Mouse (Mus musculus): ENCODE data around the gene Olfr924.
"Not testable (repeated sequence)": the region's sequence is repeated elsewhere in the genome, so short reads cannot be mapped to it uniquely, and the experiment has no call there.

The Olfr924 gene

DNA sequence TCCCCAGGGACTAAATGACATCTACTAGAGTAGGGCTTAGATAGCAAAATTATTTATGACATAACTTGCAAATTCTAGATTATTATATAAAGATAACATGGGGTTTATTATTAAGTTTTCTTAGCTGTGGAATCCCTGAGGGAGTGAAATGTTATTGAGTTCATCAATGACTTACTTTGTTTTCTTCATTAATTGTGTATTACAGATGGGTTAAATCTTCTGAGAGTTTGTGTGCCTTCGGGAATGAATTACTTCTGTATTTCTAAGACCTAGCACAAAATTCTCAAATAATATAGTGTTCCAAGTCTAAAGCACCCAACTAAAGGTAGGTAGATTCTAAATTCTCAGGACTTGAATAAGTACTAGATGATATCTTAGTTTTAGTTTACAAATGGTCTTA, at the start of gene Olfr924:
Gene Olfr924, plus strand, starts transcription at position 301 of the 400 bp plus-strand sequence.
- DNase-seq (ENCODE audit: low spot score in 2 of 2): no peak

DNA sequence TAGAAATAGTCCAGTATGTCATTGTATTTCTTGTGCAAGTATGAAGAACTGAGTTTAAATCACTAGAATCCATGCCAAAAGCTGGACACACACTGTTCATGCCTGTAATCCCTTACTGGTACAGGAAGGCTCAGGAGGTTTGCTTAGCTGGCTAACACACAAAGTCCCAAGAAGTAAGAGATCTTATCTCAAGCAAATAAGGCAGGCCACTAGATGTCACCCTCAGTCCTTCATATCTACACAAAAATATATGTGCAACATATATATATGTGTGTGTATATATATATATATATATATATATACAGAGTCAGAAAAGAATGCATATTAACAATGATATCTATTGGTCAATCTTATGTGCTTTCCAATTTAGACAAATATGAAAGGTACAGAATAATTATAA, 38.6 kb upstream of the Olfr924 start:
- DNase-seq (ENCODE audit: low spot score in 2 of 2): no peak

DNA sequence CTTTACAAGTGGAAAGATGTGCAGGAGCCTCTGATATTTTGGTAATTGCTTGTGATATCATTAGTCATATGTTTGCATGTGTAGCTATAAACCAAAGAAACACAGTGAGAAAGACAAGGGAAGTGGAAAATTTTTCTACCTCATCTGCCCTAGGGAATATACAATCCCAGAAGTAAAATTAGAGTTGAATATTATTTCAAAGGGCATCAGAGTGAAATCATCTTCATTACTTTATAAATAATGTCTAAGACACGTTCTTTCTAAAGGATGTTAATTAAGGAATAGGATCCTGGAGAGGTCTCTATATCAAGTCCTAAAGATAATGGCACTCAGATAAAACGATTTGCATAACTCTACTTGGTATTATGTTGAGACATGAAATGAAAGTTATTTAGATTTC, 29.9 kb upstream of the Olfr924 start, which contains the start of gene Olfr922:
Gene Olfr922, plus strand, starts transcription at position 301 of the 400 bp plus-strand sequence.
- DNase-seq (ENCODE audit: low spot score in 2 of 2): no peak

DNA sequence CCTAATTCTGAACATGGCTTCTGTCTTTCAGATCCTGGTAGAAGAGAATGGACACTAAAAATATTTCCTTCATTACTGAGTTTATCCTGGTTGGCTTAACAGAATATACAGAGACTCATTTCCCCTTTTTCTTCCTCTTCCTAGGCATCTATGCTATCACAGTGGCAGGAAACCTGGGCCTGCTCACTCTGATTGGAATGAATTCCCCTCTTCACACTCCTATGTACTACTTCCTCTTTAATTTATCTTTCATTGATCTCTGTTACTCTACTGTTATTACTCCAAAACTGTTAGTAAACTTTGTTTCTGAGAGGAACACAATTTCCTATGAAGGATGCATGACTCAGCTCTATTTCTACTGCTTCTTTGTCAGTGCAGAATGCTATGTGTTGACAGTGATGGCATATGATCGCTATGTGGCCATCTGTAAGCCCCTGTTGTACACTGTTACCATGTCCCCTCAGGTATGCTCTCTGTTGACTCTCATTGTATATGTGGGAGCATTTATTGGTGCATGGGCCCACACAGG, 28.7 kb upstream of the Olfr924 start:
- no peak for DNase-seq (ENCODE audit: low spot score in 2 of 2)

GRCm38 (mm10) chr9:38826245-38826644, 18.0 kb upstream of the Olfr924 start, which contains the start of gene Olfr923:
TSS of gene Olfr923 (plus strand) at chr9:38826545.
- DNase-seq (ENCODE audit: low spot score in 2 of 2): no peak

- no peak for DNase-seq (ENCODE audit: low spot score in 2 of 2)
These were observed 11.2 kb upstream of the Olfr924 start for GRCm38 (mm10) chr9:38833027-38833426.

- DNase-seq (ENCODE audit: low spot score in 2 of 2): no peak
These were observed 10.5 kb downstream of the Olfr924 start, which contains the start of gene Olfr26 for GRCm38 (mm10) chr9:38854760-38855159. TSS of gene Olfr26 (plus strand) at chr9:38855060.

- not testable (repeated sequence) for DNase-seq (ENCODE audit: low spot score in 2 of 2)
These were observed 30.6 kb downstream of the Olfr924 start for GRCm38 (mm10) chr9:38874880-38875279.

- no peak for DNase-seq (ENCODE audit: low spot score in 2 of 2)
These were observed 32.6 kb downstream of the Olfr924 start, which contains the start of gene Olfr926 for GRCm38 (mm10) chr9:38876826-38877225. TSS of gene Olfr926 (plus strand) at chr9:38877126.
